Mouse (Mus musculus) limb, embryonic 13.5 days (tissue): ENCODE measurements around the gene Kcnh6. TPM values are rescaled to one million over a fixed set of nuclear protein-coding genes. Genes with fewer than 3 reads are reported as not detected.
"Not testable (repeated sequence)": the region's sequence is repeated elsewhere in the genome, so short reads cannot be mapped to it uniquely, and the experiment has no call there.

Source experiments
- ATAC-seq: fragments of 200-750 bp; cut with Nextera tagmentation; 2 replicates; pipeline ENCODE4 v1.8.0; 2017; ENCODE audit warnings: low read depth, moderate number of reproducible peaks, moderate TSS enrichment; ENCODE audit not compliant: low FRiP score
- H3K27ac ChIP-seq: fragments of 300-500 bp; sonication (generic); 2 replicates; pipeline ENCODE4 v1.5.1; 2015; ENCODE audit warnings: inconsistent platforms, mild to moderate bottlenecking, moderate library complexity
- H3K27me3 ChIP-seq: fragments of 300-500 bp; sonication (generic); 2 replicates; pipeline ENCODE4 v1.6.1; 2015; ENCODE audit warnings: mild to moderate bottlenecking, inconsistent platforms
- H3K36me3 ChIP-seq: fragments of 300-500 bp; sonication (generic); 2 replicates; pipeline ENCODE4 v1.6.1; 2015; ENCODE audit warnings: inconsistent platforms, mild to moderate bottlenecking, moderate library complexity
- H3K4me1 ChIP-seq: fragments of 300-500 bp; sonication (generic); 2 replicates; pipeline ENCODE4 v1.6.1; 2015; ENCODE audit warnings: inconsistent platforms
- H3K4me2 ChIP-seq: fragments of 300-500 bp; sonication (generic); replicated peaks from 2 replicates; pipeline ENCODE4 v1.6.1; 2015; ENCODE audit warnings: inconsistent platforms, mild to moderate bottlenecking, moderate library complexity
- H3K4me3 ChIP-seq: fragments of 300-500 bp; sonication (generic); 2 replicates; pipeline ENCODE4 v1.5.1; 2015; ENCODE audit warnings: moderate library complexity, mild to moderate bottlenecking, inconsistent platforms
- H3K9ac ChIP-seq: fragments of 300-500 bp; sonication (generic); 2 replicates; pipeline ENCODE4 v1.6.1; 2015; ENCODE audit warnings: mild to moderate bottlenecking, inconsistent platforms
- H3K9me3 ChIP-seq: fragments of 300-500 bp; sonication (generic); 2 replicates; pipeline ENCODE4 v1.6.1; 2016; ENCODE audit warnings: inconsistent platforms
- WGBS: fragments of 180-500 bp; shearing (Covaris S2); methylation state at CpG from one replicate; pipeline ENCODE4 v1.1.7; 2015; 5-methylcytosine and 5-hydroxymethylcytosine counted together
- polyA plus RNA-seq: library from polyadenylated mRNA; unstranded; fragments of >200 nt; fragmentation: Nextera tagmentation; extraction: Ambion mirVana; gene quantifications from 2 replicates; pipeline ENCODE4 v1.2.1, GENCODE M21; 2015

The Kcnh6 gene
- polyA plus RNA-seq, 1 experiment from 2014 or later: 0.22 TPM

DNA sequence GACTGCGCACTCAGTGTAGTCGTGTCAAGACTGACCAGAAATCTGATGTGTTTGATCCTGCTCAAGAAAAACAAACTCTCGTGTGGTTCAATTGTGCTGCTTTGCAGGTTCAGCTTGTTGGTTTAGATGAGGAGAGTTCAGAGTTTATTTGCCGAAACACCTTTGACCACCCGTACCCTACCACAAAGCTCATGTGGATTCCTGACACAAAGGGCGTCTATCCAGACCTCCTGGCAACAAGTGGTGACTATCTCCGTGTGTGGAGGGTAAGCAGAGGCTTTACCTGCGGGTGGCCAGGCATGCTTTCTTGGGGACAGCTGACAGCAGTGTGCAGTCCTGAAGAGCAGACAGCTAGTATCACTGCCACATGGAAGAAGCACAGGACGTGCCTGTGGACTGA, 38.7 kb downstream of the Kcnh6 start:
- 89% methylated on average over 9 of the region's 9 CpGs for WGBS
- ATAC-seq: no peak
- Histone ChIP-seq H3K36me3 (peaks cover 52% of the 10 kb centered on the region), H3K4me3 (no peak overlapping the region), H3K4me2 (no peak overlapping the region), H3K4me1 (no peaks in the 10 kb centered on the region), H3K27me3 (no peaks in the 10 kb centered on the region), H3K9ac (no peak overlapping the region), H3K27ac (no peak overlapping the region), H3K9me3 (no peaks in the 10 kb centered on the region)

- WGBS: 94% methylated on average over 2 of the region's 2 CpGs
- Histone ChIP-seq H3K9ac (no peak overlapping the region), H3K4me3 (no peak overlapping the region), H3K4me1 (no peaks in the 10 kb centered on the region), H3K4me2 (no peak overlapping the region), H3K27ac (no peak overlapping the region), H3K27me3 (no peaks in the 10 kb centered on the region), H3K9me3 (no peaks in the 10 kb centered on the region), H3K36me3 (peaks cover 99% of the 10 kb centered on the region)
- ATAC-seq: no peak
Measured at GRCm38 (mm10) chr11:106053921-106054320, 46.0 kb downstream of the Kcnh6 start.

GRCm38 (mm10) chr11:106054600-106054999, 46.7 kb downstream of the Kcnh6 start:
- Histone ChIP-seq H3K27ac (no peak overlapping the region), H3K4me3 (no peak overlapping the region), H3K9ac (no peak overlapping the region), H3K36me3 (peaks cover 99% of the 10 kb centered on the region), H3K9me3 (no peaks in the 10 kb centered on the region), H3K4me2 (no peak overlapping the region), H3K4me1 (no peaks in the 10 kb centered on the region), H3K27me3 (no peaks in the 10 kb centered on the region)
- no peak for ATAC-seq
- WGBS: 94% methylated on average over 8 of the region's 8 CpGs

GRCm38 (mm10) chr11:106055341-106055740, 47.4 kb downstream of the Kcnh6 start:
- no peak overlapping the region for H3K9ac ChIP-seq
- no peak overlapping the region for H3K4me2 ChIP-seq
- 92% methylated on average over 6 of the region's 6 CpGs for WGBS
- no peak overlapping the region for H3K4me3 ChIP-seq
- no peaks in the 10 kb centered on the region for H3K4me1 ChIP-seq
- ATAC-seq: no peak
- H3K9me3 ChIP-seq: no peaks in the 10 kb centered on the region
- H3K27ac ChIP-seq: no peak overlapping the region
- H3K36me3 ChIP-seq: peaks cover 95% of the 10 kb centered on the region
- H3K27me3 ChIP-seq: no peaks in the 10 kb centered on the region

- whole genome bisulfite sequencing: 92% methylated on average over 8 of the region's 8 CpGs
- peaks cover 79% of the 10 kb centered on the region for H3K36me3 ChIP-seq
- no peak for ATAC-seq
Measured at GRCm38 (mm10) chr11:106056819-106057491, 49.0 kb downstream of the Kcnh6 start.

DNA sequence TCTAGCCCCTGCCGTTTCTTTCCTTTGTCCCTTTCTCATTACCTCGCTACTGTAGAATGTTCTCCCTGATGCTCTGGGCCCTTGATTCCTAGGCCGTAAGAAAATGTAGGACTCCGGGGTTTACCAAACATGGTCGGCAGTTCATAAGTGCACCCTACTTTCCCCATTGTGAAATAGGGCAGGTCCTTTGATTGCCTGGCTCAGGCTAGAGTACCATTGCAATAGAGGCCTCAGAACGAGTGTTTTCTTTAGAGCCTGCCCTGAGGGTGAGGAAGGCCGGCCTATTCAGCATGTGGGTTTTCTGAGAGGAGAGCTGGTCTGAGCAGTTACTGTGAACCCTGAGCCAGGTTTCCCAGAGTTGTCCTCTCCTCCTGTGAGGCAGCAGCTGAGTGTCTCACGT, 50.1 kb downstream of the Kcnh6 start:
- H3K27me3 ChIP-seq: no peaks in the 10 kb centered on the region
- 83% methylated on average over 8 of the region's 8 CpGs for WGBS
- H3K4me3 ChIP-seq: no peak overlapping the region
- no peak overlapping the region for H3K27ac ChIP-seq
- ATAC-seq: no peak
- H3K9ac ChIP-seq: no peak overlapping the region
- H3K4me1 ChIP-seq: no peaks in the 10 kb centered on the region
- peaks cover 69% of the 10 kb centered on the region for H3K36me3 ChIP-seq
- H3K9me3 ChIP-seq: no peaks in the 10 kb centered on the region
- H3K4me2 ChIP-seq: no peak overlapping the region

More at GRCm38 (mm10) chr11:106056819-106057491, 49.0 kb downstream of the Kcnh6 start:
- Histone ChIP-seq H3K4me2 (no peak overlapping the region), H3K4me3 (no peak overlapping the region), H3K27me3 (no peaks in the 10 kb centered on the region), H3K27ac (no peak overlapping the region), H3K4me1 (no peaks in the 10 kb centered on the region), H3K9ac (no peak overlapping the region), H3K9me3 (no peaks in the 10 kb centered on the region)

DNA sequence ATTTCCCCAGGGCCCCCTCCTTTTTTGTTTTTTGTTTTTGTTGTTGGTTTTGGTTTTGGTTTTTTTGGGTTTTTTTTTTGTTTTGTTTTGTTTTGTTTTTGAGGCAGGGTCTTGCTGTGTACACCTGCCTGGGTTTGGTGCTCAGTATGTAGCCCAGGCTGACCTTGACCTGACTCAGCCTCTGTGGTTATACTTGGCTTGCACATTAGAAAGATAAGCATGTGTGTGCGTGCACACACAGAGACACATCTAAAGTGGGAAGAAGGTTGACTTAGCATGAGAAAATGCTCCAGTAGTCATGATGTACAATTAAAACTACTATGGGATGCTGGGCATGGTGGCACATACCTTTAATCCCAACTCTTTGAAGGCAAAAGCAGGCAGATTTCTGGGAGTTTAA, 52.6 kb downstream of the Kcnh6 start:
- H3K27me3 ChIP-seq: no peaks in the 10 kb centered on the region

GRCm38 (mm10) chr11:106061311-106061710, 53.4 kb downstream of the Kcnh6 start:
- H3K27me3 ChIP-seq: no peaks in the 10 kb centered on the region
- H3K4me2 ChIP-seq: no peak overlapping the region
- H3K4me3 ChIP-seq: no peak overlapping the region
- ATAC-seq: no peak
- H3K27ac ChIP-seq: no peak overlapping the region
- no peak overlapping the region for H3K9ac ChIP-seq
- no peaks in the 10 kb centered on the region for H3K9me3 ChIP-seq
- no peaks in the 10 kb centered on the region for H3K4me1 ChIP-seq
- peaks cover 36% of the 10 kb centered on the region for H3K36me3 ChIP-seq
- 83% methylated on average over 1 of the region's 1 CpGs for WGBS

More for the DNA sequence above, 52.6 kb downstream of the Kcnh6 start:
- Histone ChIP-seq H3K9me3 (no peaks in the 10 kb centered on the region), H3K27ac (no peak overlapping the region), H3K4me2 (no peak overlapping the region), H3K4me3 (no peak overlapping the region), H3K36me3 (peaks cover 43% of the 10 kb centered on the region), H3K9ac (no peak overlapping the region), H3K4me1 (no peaks in the 10 kb centered on the region)
- no peak for ATAC-seq
- WGBS: 94% methylated on average over 1 of the region's 1 CpGs

GRCm38 (mm10) chr11:106063756-106064155, 55.8 kb downstream of the Kcnh6 start:
- H3K4me2 ChIP-seq: no peak overlapping the region
- no peak overlapping the region for H3K4me3 ChIP-seq
- WGBS: 82% methylated on average over 5 of the region's 5 CpGs
- no peak for ATAC-seq
- peaks cover 10% of the 10 kb centered on the region for H3K4me1 ChIP-seq
- no peak overlapping the region for H3K27ac ChIP-seq
- no peaks in the 10 kb centered on the region for H3K9me3 ChIP-seq
- peaks cover 11% of the 10 kb centered on the region for H3K36me3 ChIP-seq
- H3K27me3 ChIP-seq: no peaks in the 10 kb centered on the region
- H3K9ac ChIP-seq: no peak overlapping the region

GRCm38 (mm10) chr11:106065073-106065922, 57.4 kb downstream of the Kcnh6 start:
- 0 out of 2 replicates have a peak, but pooled peaks have one; percentile 17 for ATAC-seq
- 44% methylated on average over 18 of the region's 18 CpGs for WGBS
- no peak overlapping the region for H3K27ac ChIP-seq

DNA sequence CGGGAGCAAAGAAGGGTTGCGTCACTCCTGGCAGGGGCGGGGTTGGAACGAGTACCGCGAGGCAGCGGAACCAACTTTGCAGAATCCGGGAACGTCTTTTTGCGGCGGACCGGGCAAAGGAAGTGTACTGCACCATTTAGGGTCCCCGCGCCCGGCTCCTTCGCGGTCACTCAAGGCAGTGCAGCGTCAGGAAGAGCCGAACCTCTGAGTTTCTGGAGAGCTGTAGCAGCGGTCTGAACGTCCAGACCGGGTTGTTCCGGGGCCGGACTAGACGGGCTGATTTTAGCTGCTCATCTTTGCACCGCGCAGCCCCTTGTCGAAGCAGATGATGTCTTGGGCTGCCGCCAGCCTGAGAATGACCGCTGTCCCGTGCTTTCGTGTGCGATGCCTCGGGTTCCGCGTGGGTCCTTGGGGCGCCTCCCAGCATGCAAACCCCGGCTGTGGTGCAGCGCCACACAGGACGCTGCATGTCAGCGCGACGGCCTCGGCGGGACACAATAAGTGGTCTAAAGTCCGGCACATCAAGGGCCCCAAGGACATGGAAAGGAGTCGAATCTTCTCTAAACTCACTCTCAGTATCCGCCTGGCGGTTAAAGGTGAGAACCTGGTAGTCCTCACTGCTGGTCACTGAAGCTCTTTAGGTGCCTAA, 58.1 kb downstream of the Kcnh6 start, which contains the start of gene Taco1:
Gene Taco1, plus strand, starts transcription at position 139 of the 649 bp plus-strand sequence.
- Histone ChIP-seq H3K9ac (peak within 1 kb of the TSS; percentile 91), H3K9me3 (no peaks in the 10 kb centered on the region), H3K4me3 (peak within 1 kb of the TSS; percentile 90), H3K27ac (peak within 1 kb of the TSS; percentile 87), H3K4me2 (peak within 1 kb of the TSS; percentile 76), H3K36me3 (peaks cover 14% of the 10 kb centered on the region), H3K27me3 (no peaks in the 10 kb centered on the region), H3K4me1 (peaks cover 10% of the 10 kb centered on the region)
- under 1% methylated on average over 49 of the region's 49 CpGs for WGBS
- peak; percentile 98 for ATAC-seq

More at GRCm38 (mm10) chr11:106065073-106065922, 57.4 kb downstream of the Kcnh6 start:
- Histone ChIP-seq H3K36me3 (peaks cover 7% of the 10 kb centered on the region), H3K4me2 (peak overlapping the region; percentile 76), H3K9me3 (no peaks in the 10 kb centered on the region), H3K27me3 (no peaks in the 10 kb centered on the region), H3K9ac (peak overlapping the region; percentile 91; the same call in 1 of the 2 replicates), H3K4me1 (peaks cover 10% of the 10 kb centered on the region), H3K4me3 (peak overlapping the region; percentile 90)

DNA sequence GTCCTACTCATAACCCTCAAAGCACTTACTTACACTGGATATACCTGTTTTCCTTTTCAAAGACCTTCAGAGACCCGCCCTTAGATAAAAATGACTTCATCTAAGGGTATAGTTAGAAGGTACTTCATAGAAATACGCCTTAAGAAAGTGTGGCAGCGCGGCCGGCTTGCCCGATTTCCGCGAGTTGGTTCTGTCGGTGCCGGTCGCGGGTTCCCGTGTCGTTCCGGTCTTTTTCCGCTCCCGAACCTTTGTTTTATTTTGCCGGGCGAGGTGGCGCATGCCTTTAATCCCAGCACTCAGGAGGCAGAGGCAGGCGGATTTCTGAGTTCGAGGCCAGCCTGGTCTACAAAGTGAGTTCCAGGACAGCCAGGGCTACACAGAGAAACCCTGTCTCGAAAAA, 58.7 kb downstream of the Kcnh6 start:
- H3K27ac ChIP-seq, ATAC-seq, H3K9me3 ChIP-seq, H3K27me3 ChIP-seq: not testable (repeated sequence)
- 18% methylated on average over 23 of the region's 23 CpGs for WGBS
- H3K4me3 ChIP-seq: peak overlapping the region; percentile 90
- H3K36me3 ChIP-seq: peaks cover 17% of the 10 kb centered on the region
- H3K4me2 ChIP-seq: peak overlapping the region; percentile 76
- H3K4me1 ChIP-seq: peaks cover 10% of the 10 kb centered on the region
- H3K9ac ChIP-seq: peak overlapping the region; percentile 91
